Mouse (Mus musculus) testis, adult 2 months (tissue): ENCODE measurements around the gene Gtf2h4.

Experiments used
- CTCF ChIP-seq: fragments of 200-500 bp; IDR thresholded peaks from 2 replicates; pipeline ENCODE4 v1.5.1; 2012; ENCODE audit warnings: low read depth, mild to moderate bottlenecking, inconsistent platforms, low read length, moderate library complexity; ENCODE audit not compliant: control insufficient read depth, insufficient read depth, insufficient replicate concordance
- POLR2A ChIP-seq: fragments of 200-500 bp; IDR thresholded peaks from 2 replicates; pipeline ENCODE4 v1.6.1; 2012; ENCODE audit warnings: low read depth, mild to moderate bottlenecking, inconsistent platforms, low read length, moderate library complexity; ENCODE audit not compliant: control insufficient read depth

- TF ChIP-seq CTCF (no peak), POLR2A (no peak)
Measured at GRCm38 (mm10) chr17:35705836-35706235, 32.3 kb upstream of the Gtf2h4 start.
